Mouse (Mus musculus) heart, postnatal 4 days (tissue): ENCODE measurements at regions not wholly inside any gene's neighbourhood (a gene's known extent, or its start where the extent isn't known, plus 50 kb on each side); places are given as distances from the start of the nearest gene placed in this dataset.

Experiments used
- DNase-seq: peaks from one replicate; pipeline ENCODE4 v3.0.0; 2021

DNA sequence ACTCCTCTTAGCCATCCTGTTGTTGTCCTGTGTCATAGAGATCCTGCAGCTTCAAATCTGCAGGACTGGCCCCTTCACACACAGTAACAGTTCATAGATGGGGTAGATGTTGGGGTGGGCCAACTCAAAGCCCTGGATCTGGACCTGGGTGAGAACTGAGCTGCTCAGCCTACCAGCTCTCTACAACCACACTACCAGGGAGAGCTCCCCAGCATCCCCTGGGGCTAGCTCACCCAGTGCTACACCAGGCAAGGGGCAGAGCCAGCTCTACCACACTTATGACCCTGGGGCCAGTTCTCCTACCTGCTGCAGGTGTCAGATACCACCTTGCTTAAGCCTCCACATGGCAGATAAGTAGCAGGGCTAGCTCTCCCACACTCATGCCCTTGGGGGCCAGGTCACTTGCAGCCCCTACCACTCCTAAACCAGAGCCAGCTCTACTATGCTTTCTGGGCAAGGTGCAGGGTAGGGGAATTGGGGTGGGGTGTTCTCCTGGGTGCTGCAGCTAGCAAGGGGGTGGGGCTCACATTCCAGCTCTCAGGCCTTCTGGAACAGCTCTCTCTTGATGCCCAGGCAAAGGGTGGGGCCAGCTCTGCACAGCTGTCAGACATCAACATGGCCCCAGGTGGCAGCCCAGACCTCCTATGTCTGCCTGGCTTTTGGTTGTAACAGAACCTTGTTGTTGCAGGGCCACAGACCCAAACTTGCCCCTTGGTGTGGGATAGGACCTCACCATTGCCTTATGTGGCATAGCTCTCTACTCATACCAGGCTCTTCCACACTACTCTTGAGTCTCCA lies 62.4 kb upstream of the Tab2 start:
- no peak for DNase-seq

GRCm38 (mm10) chr10:8016741-8017140 lies 60.7 kb upstream of the Tab2 start:
- no peak for DNase-seq

DNA sequence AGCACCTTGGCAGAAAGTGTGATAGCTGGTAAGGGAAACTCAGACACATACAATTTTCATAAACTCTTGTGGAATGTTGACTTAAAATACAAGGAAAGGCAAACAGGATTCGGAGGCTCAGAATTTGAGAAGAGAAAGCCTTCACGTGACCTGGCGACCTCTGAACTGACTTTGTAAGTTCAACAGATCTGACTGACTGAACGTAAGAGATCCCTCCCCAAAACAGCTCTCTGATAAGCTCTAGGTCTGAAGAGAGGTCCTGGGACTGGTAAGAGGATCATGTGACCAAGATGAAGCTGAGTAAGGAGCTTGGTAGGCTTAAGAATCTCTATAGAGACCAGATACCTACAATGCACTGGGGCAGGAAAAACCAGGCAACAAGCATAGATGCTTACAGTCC lies 55.7 kb upstream of the Tab2 start:
- no peak for DNase-seq

DNA sequence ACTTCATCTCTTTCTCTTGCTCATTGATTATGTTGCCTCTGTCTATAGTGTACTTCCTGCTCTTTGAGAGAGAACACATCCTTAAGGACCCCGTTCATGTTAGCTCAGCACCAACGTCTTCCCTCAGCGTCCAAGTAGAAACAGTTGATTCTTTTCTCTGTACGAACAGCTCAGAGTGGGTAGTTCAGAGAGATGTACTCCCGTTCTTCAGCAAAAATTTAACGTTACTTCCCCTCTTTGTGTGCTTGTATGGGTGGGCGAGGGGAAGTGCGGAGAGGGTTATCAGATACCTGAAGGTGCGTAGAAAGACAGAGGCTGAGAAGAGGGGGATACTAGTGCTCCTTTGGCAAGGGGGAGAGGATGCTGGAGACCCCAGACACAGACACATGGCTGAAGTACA lies 55.1 kb upstream of the Tab2 start:
- no peak for DNase-seq

- no peak for DNase-seq
These were observed 53.8 kb upstream of the Tab2 start for GRCm38 (mm10) chr10:8009855-8010254.

DNA sequence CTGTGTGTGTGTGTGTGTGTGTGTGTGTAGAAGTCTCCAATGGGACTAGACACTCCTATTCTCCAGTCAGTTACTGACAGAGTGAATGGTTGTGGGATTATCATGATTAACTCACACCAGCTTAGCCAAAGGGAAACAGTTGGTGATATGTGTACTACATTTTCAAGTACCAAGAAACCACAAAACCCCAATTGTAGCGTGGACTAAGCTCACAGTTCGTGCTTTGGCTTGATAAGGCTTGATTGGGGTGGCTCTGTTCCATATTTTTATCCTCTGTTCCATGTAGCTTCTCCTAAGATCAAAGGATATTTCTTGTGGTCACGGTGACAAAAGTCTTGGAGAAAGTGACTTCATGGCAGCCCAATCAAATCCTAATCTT lies 51.9 kb upstream of the Tab2 start:
- DNase-seq: no peak

GRCm38 (mm10) chr10:8007286-8007989 lies 51.4 kb upstream of the Tab2 start:
- no peak for DNase-seq
